Mouse (Mus musculus): Measurements from ENCODE around the gene Pipox. TPM values are rescaled to one million over a fixed set of nuclear protein-coding genes. Genes with fewer than 3 reads are reported as not detected.

Gene Pipox
- total RNA-seq, 1 experiment, result 27.3 TPM

GRCm38 (mm10) chr11:77923285-77923684, 29.4 kb upstream of the Pipox start:
- H3K27ac ChIP-seq (ENCODE audit: insufficient read depth, low read depth, low read length, poor library complexity, severe bottlenecking), result no peak overlapping the region
- in situ Hi-C loops (cut with MboI; ENCODE audit: low sequenced_read_pairs in 2 of 2, unreplicated experiment in 2 of 2), result no loop called here
- H3K9ac ChIP-seq (ENCODE audit: insufficient read depth, low read depth, low read length, poor library complexity, severe bottlenecking), result no peak overlapping the region
- H3K36me3 ChIP-seq (ENCODE audit: control insufficient read depth, insufficient read depth, low read length, poor library complexity, severe bottlenecking), result no peaks in the 10 kb centered on the region
- no peaks in the 10 kb centered on the region for H3K9me3 ChIP-seq (ENCODE audit: control insufficient read depth, insufficient read depth, low read depth, low read length)
- peaks cover 0 to 11% of the 10 kb centered on the region in 2 experiments; a peak in 3 of 4 replicates for H3K4me1 ChIP-seq (ENCODE audit: control insufficient read depth in 2 of 2, insufficient read depth in 2 of 2, low read length in 2 of 2, poor library complexity in 1 of 2)
- no peak for DNase-seq (ENCODE audit: low read depth, low spot score)
- TF ChIP-seq HCFC1 (IDR thresholded peaks at IDR 0.05; ENCODE audit: borderline replicate concordance, insufficient read depth, low read length) (no peak), ZC3H11A (IDR thresholded peaks at IDR 0.05; ENCODE audit: borderline replicate concordance, low read depth, low read length) (no peak), MAFK (IDR thresholded peaks at IDR 0.05; ENCODE audit: insufficient read depth, low read depth, low read length) (no peak), ZNF384 (IDR thresholded peaks at IDR 0.05; ENCODE audit: low read depth, low read length) (no peak), CHD2 (IDR thresholded peaks at IDR 0.05; ENCODE audit: low read depth, low read length) (no peak)
- H3K4me3 ChIP-seq (ENCODE audit: insufficient read depth in 1 of 2, low read depth in 1 of 2, low read length in 2 of 2, poor library complexity in 1 of 2, severe bottlenecking in 1 of 2), result no peak overlapping the region

GRCm38 (mm10) chr11:77917166-77917565, 23.3 kb upstream of the Pipox start:
- 0 out of 4 replicates have a peak overlapping the region, but pooled peaks of 1 of the 2 experiments have one; percentile 5 for H3K4me3 ChIP-seq (ENCODE audit: insufficient read depth in 1 of 2, low read depth in 1 of 2, low read length in 2 of 2, poor library complexity in 1 of 2, severe bottlenecking in 1 of 2)
- peaks cover 15 to 36% of the 10 kb centered on the region in 2 experiments for H3K4me1 ChIP-seq (ENCODE audit: control insufficient read depth in 2 of 2, insufficient read depth in 2 of 2, low read length in 2 of 2, poor library complexity in 1 of 2)
- in situ Hi-C loops (cut with MboI; ENCODE audit: low sequenced_read_pairs in 2 of 2, unreplicated experiment in 2 of 2), result no loop called here

GRCm38 (mm10) chr11:77916741-77917140, 22.8 kb upstream of the Pipox start:
- Histone ChIP-seq H3K27ac (ENCODE audit: insufficient read depth, low read depth, low read length, poor library complexity, severe bottlenecking) (peak overlapping the region; percentile 92), H3K4me3 (ENCODE audit: insufficient read depth in 1 of 2, low read depth in 1 of 2, low read length in 2 of 2, poor library complexity in 1 of 2, severe bottlenecking in 1 of 2) (0 out of 4 replicates have a peak overlapping the region, but pooled peaks of 1 of the 2 experiments have one; percentile 5)

More at GRCm38 (mm10) chr11:77917166-77917565, 23.3 kb upstream of the Pipox start:
- TF ChIP-seq HCFC1 (IDR thresholded peaks at IDR 0.05; ENCODE audit: borderline replicate concordance, insufficient read depth, low read length) (no peak), MAFK (IDR thresholded peaks at IDR 0.05; ENCODE audit: insufficient read depth, low read depth, low read length) (peak; percentile 72; the same call in 1 of the 2 replicates)
- no peak for DNase-seq (ENCODE audit: low read depth, low spot score)
- Histone ChIP-seq H3K9ac (ENCODE audit: insufficient read depth, low read depth, low read length, poor library complexity, severe bottlenecking) (peak overlapping the region; percentile 55; the same call in 1 of the 2 replicates), H3K9me3 (ENCODE audit: control insufficient read depth, insufficient read depth, low read depth, low read length) (no peaks in the 10 kb centered on the region), H3K27ac (ENCODE audit: insufficient read depth, low read depth, low read length, poor library complexity, severe bottlenecking) (peak overlapping the region; percentile 92), H3K36me3 (ENCODE audit: control insufficient read depth, insufficient read depth, low read length, poor library complexity, severe bottlenecking) (no peaks in the 10 kb centered on the region)

GRCm38 (mm10) chr11:77914598-77915260, 20.8 kb upstream of the Pipox start:
- in situ Hi-C loops (cut with MboI; ENCODE audit: low sequenced_read_pairs in 2 of 2, unreplicated experiment in 2 of 2), result no loop called here
- Histone ChIP-seq H3K36me3 (ENCODE audit: control insufficient read depth, insufficient read depth, low read length, poor library complexity, severe bottlenecking) (no peaks in the 10 kb centered on the region), H3K9me3 (ENCODE audit: control insufficient read depth, insufficient read depth, low read depth, low read length) (no peaks in the 10 kb centered on the region), H3K27ac (ENCODE audit: insufficient read depth, low read depth, low read length, poor library complexity, severe bottlenecking) (peak overlapping the region; percentile 65; the same call in 1 of the 2 replicates), H3K4me3 (ENCODE audit: insufficient read depth in 1 of 2, low read depth in 1 of 2, low read length in 2 of 2, poor library complexity in 1 of 2, severe bottlenecking in 1 of 2) (peak overlapping the region; percentile 22 to 48; a peak in 3 of 4 replicates), H3K4me1 (ENCODE audit: control insufficient read depth in 2 of 2, insufficient read depth in 2 of 2, low read length in 2 of 2, poor library complexity in 1 of 2) (peaks cover 16 to 36% of the 10 kb centered on the region in 2 experiments), H3K9ac (ENCODE audit: insufficient read depth, low read depth, low read length, poor library complexity, severe bottlenecking) (peak overlapping the region; percentile 66)
- no peak for DNase-seq (ENCODE audit: low read depth, low spot score)
- TF ChIP-seq ZNF384 (IDR thresholded peaks at IDR 0.05; ENCODE audit: low read depth, low read length), result no peak
- TF ChIP-seq ZC3H11A (IDR thresholded peaks at IDR 0.05; ENCODE audit: borderline replicate concordance, low read depth, low read length), result no peak
- no peak for TF ChIP-seq HCFC1 (IDR thresholded peaks at IDR 0.05; ENCODE audit: borderline replicate concordance, insufficient read depth, low read length)
- no peak for TF ChIP-seq MAFK (IDR thresholded peaks at IDR 0.05; ENCODE audit: insufficient read depth, low read depth, low read length)
- TF ChIP-seq CHD2 (IDR thresholded peaks at IDR 0.05; ENCODE audit: low read depth, low read length), result no peak

More at GRCm38 (mm10) chr11:77916741-77917140, 22.8 kb upstream of the Pipox start:
- peaks cover 15 to 36% of the 10 kb centered on the region in 2 experiments for H3K4me1 ChIP-seq (ENCODE audit: control insufficient read depth in 2 of 2, insufficient read depth in 2 of 2, low read length in 2 of 2, poor library complexity in 1 of 2)
- peak overlapping the region; percentile 4; the same call in 1 of the 2 replicates for H3K9ac ChIP-seq (ENCODE audit: insufficient read depth, low read depth, low read length, poor library complexity, severe bottlenecking)
- no peaks in the 10 kb centered on the region for H3K36me3 ChIP-seq (ENCODE audit: control insufficient read depth, insufficient read depth, low read length, poor library complexity, severe bottlenecking)
- no peak for DNase-seq (ENCODE audit: low read depth, low spot score)
- TF ChIP-seq CHD2 (IDR thresholded peaks at IDR 0.05; ENCODE audit: low read depth, low read length) (no peak), MAFK (IDR thresholded peaks at IDR 0.05; ENCODE audit: insufficient read depth, low read depth, low read length) (no peak), HCFC1 (IDR thresholded peaks at IDR 0.05; ENCODE audit: borderline replicate concordance, insufficient read depth, low read length) (no peak), ZNF384 (IDR thresholded peaks at IDR 0.05; ENCODE audit: low read depth, low read length) (no peak), ZC3H11A (IDR thresholded peaks at IDR 0.05; ENCODE audit: borderline replicate concordance, low read depth, low read length) (no peak)
- no peaks in the 10 kb centered on the region for H3K9me3 ChIP-seq (ENCODE audit: control insufficient read depth, insufficient read depth, low read depth, low read length)
- in situ Hi-C loops (cut with MboI; ENCODE audit: low sequenced_read_pairs in 2 of 2, unreplicated experiment in 2 of 2), result no loop called here
